Mouse (Mus musculus): ENCODE data around the gene Car5b. TPM values are rescaled to one million over a fixed set of nuclear protein-coding genes. Genes with fewer than 3 reads are reported as not detected.

Car5b gene
- 0.95 and 9.7 TPM in 2 replicates for polyA plus RNA-seq (2015; fragmentation: Nextera tagmentation; extraction: Ambion mirVana)

DNA sequence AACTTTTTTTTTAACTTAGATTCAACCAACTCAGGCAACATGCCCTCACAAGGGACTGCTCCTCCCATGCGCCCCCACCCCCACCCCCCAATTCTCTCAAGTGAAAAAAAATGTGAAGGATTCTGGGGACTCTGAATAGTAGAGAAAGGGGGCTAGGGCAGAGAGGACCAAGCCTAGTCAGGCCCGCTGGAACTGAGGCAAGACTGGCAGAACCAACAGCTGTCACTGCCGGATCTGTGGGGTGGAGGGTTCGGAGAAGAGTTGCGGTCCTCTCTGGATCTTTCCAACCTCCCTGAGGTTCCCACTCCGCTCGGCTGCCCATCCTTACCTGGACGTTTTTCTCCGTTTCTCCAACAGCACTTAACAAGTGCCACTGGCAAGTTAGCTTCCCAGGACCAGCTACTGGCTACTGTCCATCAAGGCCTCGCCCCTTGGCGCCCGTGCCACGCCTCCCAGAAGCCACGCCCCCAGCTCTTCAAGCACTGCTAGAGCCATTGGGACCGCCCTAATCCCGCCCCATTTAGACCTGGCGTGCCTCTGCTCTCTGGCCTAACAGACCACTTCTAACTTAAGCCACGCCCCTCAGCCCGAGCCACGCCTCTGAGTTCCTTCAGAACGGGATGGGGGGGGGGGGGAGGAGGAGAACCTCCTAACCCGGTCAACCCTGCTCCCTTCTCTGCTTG, at the start of gene Car5b:
Gene Car5b, minus strand, starts transcription at position 391 of the 683 bp plus-strand sequence.

DNA sequence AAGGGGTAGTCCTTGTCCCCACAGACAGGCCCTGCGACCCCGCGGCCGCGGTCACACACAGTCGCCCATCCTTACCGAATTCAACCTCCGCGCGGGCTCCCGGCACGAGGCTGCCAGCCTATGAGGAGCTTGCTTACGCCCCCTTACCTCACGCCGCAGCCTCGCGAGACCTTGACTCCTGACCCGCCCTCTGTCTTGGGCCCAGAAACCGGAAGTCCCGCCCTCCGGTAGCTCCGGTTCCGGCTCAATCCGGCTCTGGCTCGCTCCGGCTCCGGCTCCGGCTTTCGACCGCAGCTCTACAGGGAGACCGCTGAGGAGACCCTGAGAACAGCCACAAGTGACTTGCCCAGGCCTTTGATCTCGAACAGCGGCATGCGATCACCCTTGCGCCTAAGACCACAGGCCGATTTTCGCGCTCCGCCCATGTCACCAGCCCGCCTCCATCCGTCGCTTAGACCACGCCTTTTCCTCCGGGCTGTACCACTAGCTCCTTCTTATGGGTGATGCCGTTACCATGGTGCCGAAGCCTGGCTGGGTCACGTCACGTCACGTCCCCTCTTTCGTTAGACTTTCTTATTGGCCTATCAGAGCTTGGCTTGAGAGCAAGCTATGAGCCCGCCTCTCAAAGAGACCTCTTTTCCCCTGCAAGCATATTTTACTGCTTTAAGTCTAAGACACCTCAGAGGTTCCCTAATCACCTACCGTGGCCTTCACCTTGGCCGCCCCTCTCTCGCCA, 48.4 kb upstream of the Car5b start, which contains the start of gene Siah1b:
Gene Siah1b, minus strand, starts transcription at position 454 of the 736 bp plus-strand sequence.

GRCm38 (mm10) chrX:163958467-163958875, 69.3 kb downstream of the Car5b start, which contains the start of gene Zrsr2:
Gene Zrsr2 (minus strand): TSS chrX:163958661.

Other genes with a start within 250 kb of the Car5b start
- 23.7 and 25.2 TPM in 2 replicates for gene Ap1s2, start 119.0 kb downstream of the Car5b start, polyA plus RNA-seq (2015; fragmentation: Nextera tagmentation; extraction: Ambion mirVana)
- gene Zrsr2, start 69.3 kb downstream of the Car5b start, polyA plus RNA-seq (2015; fragmentation: Nextera tagmentation; extraction: Ambion mirVana) = 24.8 and 30.1 TPM in 2 replicates
- gene Siah1b, start 48.5 kb upstream of the Car5b start, polyA plus RNA-seq (2015; fragmentation: Nextera tagmentation; extraction: Ambion mirVana) = 8.2 and 8.3 TPM in 2 replicates
- not detected in 2 replicates for gene Cltrn, start 60.8 kb upstream of the Car5b start, polyA plus RNA-seq (2015; fragmentation: Nextera tagmentation; extraction: Ambion mirVana)
- 0.15 and 0.63 TPM in 2 replicates for gene Ace2, start 111.3 kb upstream of the Car5b start, polyA plus RNA-seq (2015; fragmentation: Nextera tagmentation; extraction: Ambion mirVana)
- gene Bmx, start 230.2 kb upstream of the Car5b start, polyA plus RNA-seq (2015; fragmentation: Nextera tagmentation; extraction: Ambion mirVana) = 0.51 and 0.55 TPM in 2 replicates
- 6.5 and 7.2 TPM in 2 replicates for gene Pir, start 241.4 kb upstream of the Car5b start, polyA plus RNA-seq (2015; fragmentation: Nextera tagmentation; extraction: Ambion mirVana)

All from skeletal muscle tissue, postnatal 0 days (tissue).